Mouse (Mus musculus): Measurements from ENCODE around the gene Nipsnap2. TPM values are rescaled to one million over a fixed set of nuclear protein-coding genes. Genes with fewer than 3 reads are reported as not detected.
"Not testable (repeated sequence)": the region's sequence is repeated elsewhere in the genome, so short reads cannot be mapped to it uniquely, and the experiment has no call there.

Nipsnap2 gene
- polyA plus RNA-seq, 1 experiment from 2014 or later, result 30.5 TPM

DNA sequence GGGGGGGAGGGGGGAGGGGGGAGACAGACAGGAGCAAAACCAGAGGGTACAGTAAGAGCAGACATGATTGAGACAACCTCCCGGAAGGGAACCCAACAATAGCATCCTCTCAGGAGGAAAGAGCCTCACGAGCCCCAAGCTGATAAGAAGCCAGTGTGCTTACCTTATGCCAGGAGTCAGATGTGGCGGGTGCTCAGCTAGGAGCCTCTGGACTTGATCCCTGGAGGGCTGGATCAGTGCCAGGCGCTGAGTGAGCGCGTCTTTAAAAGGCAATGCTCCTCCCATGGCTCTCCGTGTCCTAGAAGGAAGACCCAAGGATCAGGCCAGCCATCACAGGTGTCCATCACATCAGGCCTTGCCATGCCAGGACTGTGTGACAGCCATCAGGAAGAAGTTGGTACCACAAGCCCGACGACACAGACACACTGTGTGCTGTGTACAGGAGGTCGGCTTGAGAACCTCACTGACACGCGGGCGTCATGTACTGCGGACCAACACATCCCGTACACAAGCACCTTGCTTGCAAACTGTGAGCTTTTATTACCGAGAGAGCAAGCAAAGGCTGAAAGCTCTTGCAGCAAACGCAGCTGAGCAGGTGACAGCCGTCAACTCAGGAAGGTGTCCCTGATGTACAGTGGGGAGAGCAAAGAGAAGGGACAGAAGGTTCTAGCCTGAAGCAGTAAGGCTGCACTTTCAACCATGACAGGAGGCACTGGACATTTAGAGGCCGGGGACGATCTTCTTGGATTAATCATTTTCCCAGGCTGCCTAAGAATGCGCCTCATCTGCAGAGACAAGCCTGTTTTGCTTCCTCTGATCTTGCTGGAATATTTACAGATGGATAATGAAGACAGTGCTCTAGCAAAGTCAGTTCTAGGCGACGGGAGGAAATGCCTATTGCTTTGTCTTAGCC is 45.8 kb downstream of the Nipsnap2 start:
- no peaks in the 10 kb centered on the region for H3K4me1 ChIP-seq (ENCODE audit: insufficient read depth)
- H3K4me3 ChIP-seq (ENCODE audit: low read depth, low read length), result no peak overlapping the region
- H3K9me3 ChIP-seq (ENCODE audit: low read length), result no peaks in the 10 kb centered on the region
- ATAC-seq (0 out of 2 replicates have a peak, but pooled peaks have one; percentile 25), DNase-seq (no peak)
- no peak overlapping the region for H3K4me2 ChIP-seq (ENCODE audit: low read depth, low read length)
- no peak overlapping the region for H3K9ac ChIP-seq (replicated peaks)
- no peaks in the 10 kb centered on the region for H3K27me3 ChIP-seq (ENCODE audit: insufficient read depth, low read length)
- WGBS (ENCODE audit: insufficient replicate concordance), result 68% methylated on average over 23 of the region's 23 CpGs
- TF ChIP-seq EP300 (IDR thresholded peaks at IDR 0.05; ENCODE audit: low read depth) (no peak), CTCF (IDR thresholded peaks at IDR 0.05; ENCODE audit: low read depth) (no peak)
- no peak overlapping the region for H3K27ac ChIP-seq (ENCODE audit: low read depth)
- H3K36me3 ChIP-seq (replicated peaks; ENCODE audit: insufficient read depth, low read length), result no peaks in the 10 kb centered on the region; the same call in 1 of the 2 replicates

DNA sequence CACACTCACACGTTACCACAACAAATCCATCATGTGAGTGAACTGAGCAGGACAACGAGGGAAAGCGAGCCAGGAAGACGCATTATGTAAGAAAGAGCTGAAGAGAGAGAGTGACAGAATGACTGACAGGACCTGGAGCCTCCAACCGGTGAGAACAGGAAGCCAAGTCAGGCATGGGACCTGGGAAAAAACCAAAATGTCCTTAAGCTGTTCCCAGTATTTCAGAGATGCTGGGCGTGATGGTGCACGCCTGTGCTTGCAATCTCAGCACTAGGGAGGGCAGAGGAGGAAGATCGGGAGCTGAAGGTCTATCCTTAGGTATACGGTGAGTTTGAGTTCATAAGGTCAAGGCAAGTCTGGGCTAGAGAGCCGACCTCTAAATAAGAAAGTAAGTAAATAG is 47.6 kb downstream of the Nipsnap2 start:
- Histone ChIP-seq H3K27me3 (ENCODE audit: insufficient read depth, low read length) (no peaks in the 10 kb centered on the region), H3K4me2 (ENCODE audit: low read depth, low read length) (no peak overlapping the region), H3K4me1 (ENCODE audit: insufficient read depth) (no peaks in the 10 kb centered on the region; the same call in 1 of the 2 replicates), H3K36me3 (replicated peaks; ENCODE audit: insufficient read depth, low read length) (no peaks in the 10 kb centered on the region), H3K9ac (replicated peaks) (no peak overlapping the region), H3K4me3 (ENCODE audit: low read depth, low read length) (no peak overlapping the region), H3K9me3 (ENCODE audit: low read length) (no peaks in the 10 kb centered on the region), H3K27ac (ENCODE audit: low read depth) (no peak overlapping the region)
- no peak for TF ChIP-seq EP300 (IDR thresholded peaks at IDR 0.05; ENCODE audit: low read depth)
- TF ChIP-seq CTCF (IDR thresholded peaks at IDR 0.05; ENCODE audit: low read depth), result no peak
- 71% methylated on average over 10 of the region's 10 CpGs for WGBS (ENCODE audit: insufficient replicate concordance)
- no peak for ATAC-seq
- DNase-seq, result no peak

DNA sequence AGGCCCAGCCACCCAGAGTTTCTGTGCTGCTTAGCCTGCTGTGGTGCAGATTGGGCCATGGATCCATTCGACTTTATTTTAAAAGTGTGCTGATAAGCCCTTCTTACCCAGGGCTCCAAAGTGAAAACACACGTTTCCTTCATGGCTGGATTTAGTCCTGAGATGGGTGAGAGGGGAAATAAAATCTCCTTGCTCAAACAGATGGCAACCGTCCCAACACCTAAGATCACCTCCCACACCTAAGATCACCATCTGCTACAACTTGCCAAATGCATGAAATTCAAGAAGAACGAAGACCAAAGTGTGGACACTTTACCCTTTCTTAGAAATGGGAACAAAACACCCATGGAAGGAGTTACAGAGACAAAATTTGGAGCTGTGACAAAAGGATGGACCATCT is 48.5 kb downstream of the Nipsnap2 start:
- not testable (repeated sequence) for DNase-seq; H3K4me2 ChIP-seq (ENCODE audit: low read depth, low read length); H3K27ac ChIP-seq (ENCODE audit: low read depth); H3K36me3 ChIP-seq (replicated peaks; ENCODE audit: insufficient read depth, low read length); H3K9ac ChIP-seq (replicated peaks); H3K4me1 ChIP-seq (ENCODE audit: insufficient read depth); H3K4me3 ChIP-seq (ENCODE audit: low read depth, low read length); ATAC-seq; H3K27me3 ChIP-seq (ENCODE audit: insufficient read depth, low read length); H3K9me3 ChIP-seq (ENCODE audit: low read length)
- WGBS (ENCODE audit: insufficient replicate concordance), result 73% methylated on average over 4 of the region's 4 CpGs

DNA sequence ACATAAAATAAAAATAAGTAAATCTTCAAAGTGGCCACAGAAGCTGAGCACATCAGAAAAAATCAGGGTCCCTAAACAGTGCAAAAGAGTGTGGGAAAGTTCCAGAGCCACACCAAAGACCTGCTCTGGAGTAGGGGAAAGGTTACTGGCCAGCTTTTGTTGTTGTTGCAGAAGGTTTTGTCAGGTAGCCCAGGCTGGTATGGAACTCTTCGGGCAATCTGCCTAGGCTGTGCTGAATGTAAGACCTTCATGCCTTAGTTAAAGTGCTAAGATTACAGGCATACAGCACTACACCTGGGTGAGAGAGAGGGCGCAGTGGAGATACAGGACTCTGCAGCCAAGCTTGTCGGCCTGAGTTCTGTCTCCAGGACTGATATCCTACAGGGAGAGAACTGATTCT is 49.8 kb downstream of the Nipsnap2 start:
- WGBS (ENCODE audit: insufficient replicate concordance), result 80% methylated on average over 3 of the region's 3 CpGs
- Histone ChIP-seq H3K9me3 (ENCODE audit: low read length) (no peaks in the 10 kb centered on the region), H3K4me1 (ENCODE audit: insufficient read depth) (peaks cover 6% of the 10 kb centered on the region), H3K27me3 (ENCODE audit: insufficient read depth, low read length) (no peaks in the 10 kb centered on the region), H3K27ac (ENCODE audit: low read depth) (no peak overlapping the region), H3K9ac (replicated peaks) (no peak overlapping the region), H3K4me3 (ENCODE audit: low read depth, low read length) (no peak overlapping the region), H3K4me2 (ENCODE audit: low read depth, low read length) (no peak overlapping the region), H3K36me3 (replicated peaks; ENCODE audit: insufficient read depth, low read length) (no peaks in the 10 kb centered on the region)
- DNase-seq, result no peak
- no peak for ATAC-seq
- TF ChIP-seq CTCF (IDR thresholded peaks at IDR 0.05; ENCODE audit: low read depth), result no peak
- TF ChIP-seq EP300 (IDR thresholded peaks at IDR 0.05; ENCODE audit: low read depth), result no peak

DNA sequence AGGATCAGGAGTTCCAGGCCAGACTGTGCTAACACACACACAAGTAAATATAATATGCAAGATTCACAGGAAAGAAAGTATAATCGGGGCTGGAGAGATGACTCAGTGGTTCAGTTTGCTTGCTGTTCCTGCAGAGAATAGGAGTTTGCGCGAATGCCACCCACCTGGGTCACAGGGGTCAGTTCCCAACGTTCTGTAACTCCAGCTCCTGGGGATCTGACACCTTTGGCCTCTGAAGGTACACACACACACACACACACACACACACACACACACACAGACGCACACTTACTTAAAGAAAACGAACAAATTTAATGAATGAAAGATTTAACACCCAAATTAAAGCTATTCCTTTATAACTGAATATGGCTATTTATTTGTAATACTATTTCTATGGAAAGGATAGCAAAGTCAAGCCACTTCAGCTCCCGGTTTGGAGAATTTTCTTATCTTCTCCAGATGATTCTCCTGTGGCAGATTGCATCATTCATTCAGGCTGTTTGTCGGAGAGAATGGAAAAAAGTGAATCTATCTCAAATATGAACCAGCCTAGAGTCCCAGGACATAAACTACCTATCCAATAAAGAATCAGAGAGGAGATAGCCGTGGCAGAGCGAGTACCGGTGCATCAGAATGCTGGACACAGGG is 53.6 kb downstream of the Nipsnap2 start:
- Histone ChIP-seq H3K4me3 (ENCODE audit: low read depth, low read length) (peak overlapping the region; percentile 71), H3K9ac (replicated peaks) (peak overlapping the region; percentile 76), H3K27ac (ENCODE audit: low read depth) (peak overlapping the region; percentile 45; the same call in 1 of the 2 replicates), H3K4me2 (ENCODE audit: low read depth, low read length) (peak overlapping the region; percentile 96), H3K4me1 (ENCODE audit: insufficient read depth) (peaks cover 6% of the 10 kb centered on the region), H3K9me3 (ENCODE audit: low read length) (no peaks in the 10 kb centered on the region), H3K27me3 (ENCODE audit: insufficient read depth, low read length) (no peaks in the 10 kb centered on the region), H3K36me3 (replicated peaks; ENCODE audit: insufficient read depth, low read length) (no peaks in the 10 kb centered on the region)
- DNase-seq (no peak), ATAC-seq (no peak; the same call in 1 of the 2 replicates)
- TF ChIP-seq EP300 (IDR thresholded peaks at IDR 0.05; ENCODE audit: low read depth) (no peak), CTCF (IDR thresholded peaks at IDR 0.05; ENCODE audit: low read depth) (no peak)
- WGBS (ENCODE audit: insufficient replicate concordance), result 25% methylated on average over 11 of the region's 11 CpGs

DNA sequence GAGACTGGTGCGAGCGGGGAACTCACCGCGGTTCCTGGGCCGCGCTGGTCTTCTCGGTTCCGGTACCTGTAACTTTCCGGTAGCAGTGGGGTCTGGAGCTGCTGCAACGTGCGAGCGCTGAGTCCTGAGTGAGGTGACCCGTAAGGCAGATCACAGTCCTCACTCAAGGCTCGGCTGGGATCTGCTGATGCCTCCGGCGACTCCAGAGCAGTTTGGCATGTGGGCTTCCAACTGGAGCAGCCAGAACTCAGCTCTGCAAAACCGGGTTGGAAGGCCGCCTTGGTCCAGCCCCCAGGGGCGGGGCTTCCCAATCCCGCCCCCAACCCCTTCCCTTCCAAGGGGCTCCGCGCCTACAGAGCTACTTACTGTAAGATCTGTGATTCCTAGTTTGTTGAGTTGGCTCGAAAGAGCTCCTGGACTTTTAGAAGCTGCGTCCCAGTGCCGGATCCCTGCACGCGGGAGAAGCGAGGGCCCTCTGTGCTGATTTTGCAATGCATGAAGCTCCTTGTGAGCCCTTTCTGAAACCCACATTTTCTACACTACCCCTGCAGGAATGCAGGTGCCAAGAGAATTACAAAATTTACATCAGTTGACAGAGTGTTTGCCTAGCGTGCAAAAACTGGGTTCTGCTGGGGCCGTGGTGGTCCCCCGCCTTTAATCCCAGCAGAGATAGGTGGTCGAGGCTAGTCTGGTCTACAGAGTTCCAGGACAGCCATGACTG is 54.3 kb downstream of the Nipsnap2 start:
- 1% methylated on average over 32 of the region's 32 CpGs for WGBS (ENCODE audit: insufficient replicate concordance)
- Histone ChIP-seq H3K27me3 (ENCODE audit: insufficient read depth, low read length) (no peaks in the 10 kb centered on the region), H3K9ac (replicated peaks) (peak overlapping the region; percentile 76), H3K4me3 (ENCODE audit: low read depth, low read length) (peak overlapping the region; percentile 71), H3K4me1 (ENCODE audit: insufficient read depth) (peaks cover 6% of the 10 kb centered on the region), H3K4me2 (ENCODE audit: low read depth, low read length) (peak overlapping the region; percentile 96), H3K36me3 (replicated peaks; ENCODE audit: insufficient read depth, low read length) (no peaks in the 10 kb centered on the region), H3K9me3 (ENCODE audit: low read length) (no peaks in the 10 kb centered on the region), H3K27ac (ENCODE audit: low read depth) (peak overlapping the region; percentile 45; the same call in 1 of the 2 replicates)
- DNase-seq (peak; percentile 77), ATAC-seq (peak; percentile 78)
- TF ChIP-seq EP300 (IDR thresholded peaks at IDR 0.05; ENCODE audit: low read depth) (no peak), CTCF (IDR thresholded peaks at IDR 0.05; ENCODE audit: low read depth) (no peak)

Data from liver, postnatal 0 days (tissue).